Mouse (Mus musculus) kidney, adult 11 months (tissue): ENCODE results near the gene L3mbtl1.
"Not testable (repeated sequence)": the region's sequence is repeated elsewhere in the genome, so short reads cannot be mapped to it uniquely, and the experiment has no call there.

Experiments
- DNase-seq: peaks from one replicate; pipeline ENCODE4 v3.0.0; 2022

Gene L3mbtl1

GRCm38 (mm10) chr2:162943148-162943846, at the start of gene L3mbtl1:
Gene L3mbtl1 (plus strand): TSS chr2:162943472.
- DNase-seq = no peak

DNA sequence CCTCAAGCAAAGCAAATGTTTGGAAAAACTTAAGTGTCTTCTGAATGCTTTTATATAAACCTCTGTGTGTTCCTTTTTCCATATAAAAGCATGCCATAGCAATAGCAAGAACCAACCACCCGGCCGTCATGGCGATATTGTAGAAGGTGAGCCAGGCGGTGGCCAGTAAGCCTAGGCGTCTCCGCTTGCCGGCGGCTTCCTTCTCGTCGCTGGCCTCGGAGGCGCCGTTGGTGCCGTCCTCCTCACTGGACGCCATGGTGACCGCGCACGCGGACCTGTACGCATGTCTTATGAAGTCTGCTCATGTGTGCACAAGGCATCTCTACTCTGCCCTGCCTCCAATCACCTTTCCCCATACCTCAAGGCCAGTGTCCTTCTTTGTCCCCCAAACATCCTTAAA, 44.0 kb upstream of the L3mbtl1 start:
- DNase-seq = not testable (repeated sequence)

DNA sequence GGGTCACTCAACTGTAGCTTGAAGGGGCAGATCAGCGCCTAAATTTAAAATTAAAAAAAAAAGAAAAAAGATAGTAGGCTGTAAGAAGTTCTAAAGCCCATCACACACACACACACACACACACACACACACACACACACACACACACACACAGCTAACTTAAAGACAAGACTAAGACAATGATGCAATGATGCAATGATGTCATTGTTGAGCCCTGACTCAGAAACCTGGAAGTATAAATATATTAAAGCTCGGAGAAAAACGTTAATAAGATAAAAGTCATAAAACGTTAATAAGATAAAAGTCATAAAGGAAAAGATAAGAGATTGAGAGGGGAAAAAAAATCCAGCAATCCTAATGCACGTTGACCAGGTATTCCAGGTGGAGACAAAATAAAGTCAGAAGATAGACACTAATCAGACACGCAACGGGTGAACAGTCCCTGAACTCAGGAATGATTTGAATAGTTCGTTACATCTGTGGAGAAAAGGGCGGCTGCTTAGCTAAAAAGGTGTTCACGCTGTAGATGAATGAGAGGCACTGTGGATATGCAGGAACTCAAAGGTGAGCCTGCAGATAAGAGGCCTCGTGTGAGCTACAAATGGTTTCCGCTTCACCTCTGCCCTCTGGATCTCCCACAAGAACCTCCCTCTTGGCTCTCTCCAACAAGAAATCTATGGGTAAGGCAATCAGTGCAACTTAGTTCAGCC, 43.2 kb upstream of the L3mbtl1 start:
- no peak for DNase-seq

DNA sequence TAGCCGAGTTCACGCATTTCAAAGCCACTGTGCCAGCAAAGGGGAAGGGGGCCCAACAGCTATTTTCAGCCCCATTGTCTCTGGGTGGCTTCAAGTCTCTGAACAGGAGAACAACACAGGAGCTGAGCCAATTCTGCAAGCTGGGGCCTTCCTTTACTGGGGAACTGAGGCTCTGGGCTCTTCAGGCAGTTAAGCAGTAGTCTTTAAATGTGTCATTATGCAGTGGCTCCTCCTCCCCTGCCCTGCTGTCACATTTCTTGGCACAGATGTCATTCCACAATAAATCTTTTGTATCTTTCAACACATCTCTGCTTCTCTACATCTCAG, 42.7 kb upstream of the L3mbtl1 start:
- no peak for DNase-seq

DNA sequence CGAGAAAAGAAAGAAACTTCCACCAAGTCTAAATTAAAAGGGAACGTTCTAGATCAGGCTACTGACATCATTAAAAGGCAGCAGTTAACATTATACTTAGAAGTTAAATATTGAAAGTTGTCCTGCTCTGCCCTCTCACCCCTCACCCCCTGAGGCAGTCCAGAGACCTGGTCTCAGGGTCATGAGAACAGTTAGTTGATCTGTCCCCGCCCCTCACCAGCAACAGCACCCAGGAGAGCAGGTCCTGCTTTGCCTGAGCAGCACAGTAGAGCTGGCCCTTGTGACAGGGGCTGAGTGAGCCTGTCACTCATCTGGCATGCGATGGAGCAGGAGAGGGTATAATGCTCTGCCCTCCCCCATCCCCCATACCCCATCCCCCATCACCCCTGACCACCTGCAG, 37.4 kb upstream of the L3mbtl1 start:
- peak; percentile 88 for DNase-seq

- DNase-seq = peak; percentile 72
Observed at GRCm38 (mm10) chr2:162908052-162908491, 35.2 kb upstream of the L3mbtl1 start.

GRCm38 (mm10) chr2:162914040-162914439, 29.2 kb upstream of the L3mbtl1 start:
- DNase-seq = no peak

GRCm38 (mm10) chr2:162914519-162914918, 28.8 kb upstream of the L3mbtl1 start:
- no peak for DNase-seq

GRCm38 (mm10) chr2:162919926-162920325, 23.3 kb upstream of the L3mbtl1 start:
- DNase-seq = no peak

GRCm38 (mm10) chr2:162922183-162922582, 21.1 kb upstream of the L3mbtl1 start:
- no peak for DNase-seq

GRCm38 (mm10) chr2:162922834-162923233, 20.4 kb upstream of the L3mbtl1 start:
- DNase-seq = no peak

DNA sequence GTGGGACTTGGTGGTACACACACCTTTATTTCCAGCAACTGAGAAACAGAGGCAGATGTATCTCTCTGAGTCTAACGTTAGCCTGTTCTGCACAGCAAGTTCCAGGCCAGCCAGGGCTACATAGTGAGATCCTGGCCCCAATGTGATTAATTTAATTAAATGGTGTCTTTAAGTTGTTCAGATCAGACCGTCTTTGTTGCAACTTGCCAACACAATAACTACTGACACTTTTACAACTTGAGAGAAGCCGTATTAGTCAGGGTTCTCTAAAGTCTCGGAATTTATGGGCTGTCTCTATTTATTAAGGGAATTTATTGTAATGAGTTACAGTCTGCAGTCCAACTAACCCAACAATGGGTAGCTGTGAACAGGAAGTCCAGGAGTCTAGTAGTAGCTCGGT, 19.1 kb upstream of the L3mbtl1 start:
- no peak for DNase-seq

- DNase-seq = no peak
Observed at GRCm38 (mm10) chr2:162927918-162928585, 15.2 kb upstream of the L3mbtl1 start.

- no peak for DNase-seq
Observed at GRCm38 (mm10) chr2:162929704-162930103, 13.6 kb upstream of the L3mbtl1 start.

DNA sequence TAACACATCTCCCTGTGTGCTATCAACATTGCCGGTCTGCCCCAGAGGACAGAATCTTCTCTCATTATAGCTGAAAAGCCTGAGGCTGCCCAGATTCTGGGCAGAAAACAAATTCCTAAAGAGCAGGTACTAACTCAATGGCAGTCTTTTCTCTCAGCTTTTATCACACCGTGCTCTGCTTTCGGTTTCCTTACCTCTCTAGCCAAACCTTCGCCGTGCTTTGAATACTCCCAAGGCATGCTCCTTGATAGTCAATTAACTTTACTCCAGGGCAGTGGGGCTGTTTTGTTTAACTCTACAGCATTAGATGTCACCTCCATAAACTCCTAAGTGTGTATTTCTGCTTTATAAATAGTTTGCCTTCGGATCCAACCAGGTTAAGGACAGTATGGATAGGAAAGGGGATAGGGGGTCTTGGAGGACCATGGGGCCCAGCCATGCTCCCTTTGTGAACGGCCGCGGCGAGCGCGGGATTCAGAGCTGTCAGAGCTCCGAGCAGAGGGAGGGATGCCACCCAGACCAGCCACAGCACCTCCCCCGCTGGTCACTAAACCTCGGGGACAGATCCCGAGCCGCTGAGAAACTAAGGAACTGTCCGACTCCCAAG, 12.7 kb upstream of the L3mbtl1 start:
- DNase-seq = no peak

DNA sequence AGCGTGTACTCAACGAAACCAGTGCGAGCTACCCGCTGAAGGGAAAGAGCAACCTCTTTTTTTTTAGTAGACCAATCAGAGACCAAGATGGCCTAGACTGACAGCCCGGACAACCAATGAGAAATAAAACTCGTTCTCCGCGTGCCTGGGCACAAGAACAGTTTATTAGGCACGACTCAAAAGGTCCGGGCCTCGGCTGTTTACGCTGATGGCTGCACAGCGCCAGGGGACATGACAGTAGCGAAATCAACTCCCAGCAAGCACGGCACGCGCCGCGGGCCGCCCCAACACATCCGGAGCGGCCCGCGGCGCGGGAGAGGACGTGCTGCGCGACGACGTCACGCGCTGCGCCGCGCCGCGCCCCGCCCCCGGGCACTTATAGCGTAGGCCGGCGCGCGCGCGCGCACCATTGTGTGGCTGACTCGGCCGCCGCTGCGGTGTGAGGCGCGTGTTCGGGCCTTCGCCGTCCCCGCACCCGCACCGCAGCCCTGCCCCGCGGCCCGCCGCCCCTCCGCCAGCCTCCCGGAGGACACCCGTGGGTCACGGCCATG, 12.1 kb upstream of the L3mbtl1 start, which contains the start of gene Srsf6:
Gene Srsf6 (plus strand): TSS at position 406 of the 551 bp plus-strand sequence.
- peak; percentile 92 for DNase-seq

DNA sequence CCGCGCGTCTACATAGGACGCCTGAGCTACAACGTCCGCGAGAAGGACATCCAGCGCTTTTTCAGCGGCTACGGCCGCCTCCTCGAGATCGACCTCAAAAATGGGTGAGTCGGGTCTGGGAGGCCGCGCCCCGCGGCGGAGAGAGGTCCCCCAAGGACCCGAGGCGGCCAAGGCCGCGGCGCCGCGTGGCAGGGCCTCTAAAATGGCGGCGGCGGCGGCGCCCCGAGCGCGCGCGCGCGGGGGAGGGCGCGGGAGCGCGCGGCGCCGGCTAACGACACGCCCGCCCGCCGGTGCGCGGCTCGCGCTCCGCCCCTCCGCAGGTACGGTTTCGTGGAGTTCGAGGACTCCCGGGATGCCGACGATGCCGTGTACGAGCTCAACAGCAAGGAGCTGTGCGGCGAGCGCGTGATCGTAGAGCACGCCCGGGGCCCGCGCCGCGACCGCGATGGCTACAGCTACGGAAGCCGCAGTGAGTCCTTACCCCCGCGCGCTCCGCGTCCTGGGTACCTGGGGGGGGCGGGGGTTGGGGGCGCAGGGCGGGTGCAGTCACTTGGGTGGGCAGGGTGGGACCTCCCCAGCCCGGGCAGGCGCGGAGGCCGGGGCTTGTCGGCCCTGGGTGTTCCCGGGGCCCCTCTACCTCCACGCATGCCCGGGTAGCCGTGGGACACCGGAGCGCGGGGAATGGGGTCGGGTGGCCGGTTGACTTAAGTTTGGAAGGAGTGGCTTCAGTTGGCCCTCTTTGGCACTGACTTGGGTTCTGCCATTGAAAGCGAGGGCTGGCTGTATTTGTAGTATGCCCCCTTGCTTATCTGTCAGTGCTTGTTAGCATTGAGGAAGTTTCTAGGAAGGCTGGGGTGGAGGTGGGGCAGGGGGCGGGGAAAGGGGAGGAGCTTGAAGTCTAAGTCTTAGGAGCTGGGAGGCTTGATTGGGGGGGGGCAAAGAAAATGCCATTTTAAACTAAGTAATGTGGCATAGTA, 11.3 kb upstream of the L3mbtl1 start:
- DNase-seq = peak; percentile 66

- peak; percentile 37 for DNase-seq
Observed at GRCm38 (mm10) chr2:162932706-162933105, 10.6 kb upstream of the L3mbtl1 start.

DNA sequence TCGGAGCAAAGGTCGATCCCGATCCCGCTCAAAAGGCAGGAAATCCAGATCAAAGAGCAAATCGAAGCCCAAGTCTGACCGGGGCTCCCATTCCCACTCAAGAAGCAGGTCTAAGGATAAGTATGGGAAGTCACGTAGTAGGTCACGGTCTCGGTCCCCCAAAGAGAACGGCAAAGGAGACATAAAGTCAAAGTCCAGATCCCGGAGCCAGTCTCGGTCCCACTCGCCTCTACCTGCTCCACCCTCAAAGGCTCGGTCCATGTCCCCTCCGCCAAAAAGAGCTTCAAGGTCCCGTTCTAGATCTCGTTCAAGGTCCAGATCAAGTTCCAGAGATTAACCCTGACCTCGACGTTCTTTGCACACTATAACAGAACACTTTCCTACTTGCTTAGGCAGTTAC, 8.9 kb upstream of the L3mbtl1 start:
- DNase-seq = no peak

DNA sequence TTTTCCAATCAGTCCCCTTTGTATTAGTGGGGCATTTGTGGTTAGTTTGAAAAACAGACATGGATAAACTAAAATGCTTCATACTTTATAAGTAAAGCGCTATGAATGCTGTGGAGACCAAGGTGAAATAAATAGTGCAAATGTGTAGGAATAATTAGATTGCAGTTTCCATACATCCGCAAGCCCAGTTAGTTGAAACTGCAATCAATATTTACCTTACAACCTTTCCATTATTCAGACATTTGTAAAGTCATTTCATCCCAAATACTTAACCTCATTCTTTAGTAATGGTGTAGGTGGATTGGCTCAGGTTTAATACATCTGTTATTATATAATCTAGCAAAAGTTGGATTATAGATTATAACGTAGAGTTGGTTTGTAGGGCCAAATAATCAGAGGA, 7.6 kb upstream of the L3mbtl1 start:
- DNase-seq = no peak

DNA sequence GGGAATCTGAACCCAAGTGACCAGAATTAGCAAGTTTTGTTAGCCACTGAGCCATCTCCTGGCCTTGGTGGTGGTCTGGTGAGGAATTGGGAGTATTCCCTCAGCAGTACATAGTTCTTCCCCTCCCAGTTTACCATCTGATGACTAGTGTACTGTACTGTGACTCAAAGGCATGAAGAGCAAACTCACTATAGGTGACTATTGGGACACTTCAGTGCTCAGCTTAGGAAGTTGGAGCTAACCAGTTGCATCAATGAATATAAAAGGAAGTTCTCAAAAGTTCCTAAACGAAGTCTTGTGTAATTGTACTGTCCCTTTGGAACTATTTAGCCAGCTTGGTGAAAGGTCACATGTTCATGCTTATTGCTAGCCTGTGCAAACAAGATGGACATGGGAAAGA, 3.7 kb upstream of the L3mbtl1 start:
- DNase-seq = no peak

DNA sequence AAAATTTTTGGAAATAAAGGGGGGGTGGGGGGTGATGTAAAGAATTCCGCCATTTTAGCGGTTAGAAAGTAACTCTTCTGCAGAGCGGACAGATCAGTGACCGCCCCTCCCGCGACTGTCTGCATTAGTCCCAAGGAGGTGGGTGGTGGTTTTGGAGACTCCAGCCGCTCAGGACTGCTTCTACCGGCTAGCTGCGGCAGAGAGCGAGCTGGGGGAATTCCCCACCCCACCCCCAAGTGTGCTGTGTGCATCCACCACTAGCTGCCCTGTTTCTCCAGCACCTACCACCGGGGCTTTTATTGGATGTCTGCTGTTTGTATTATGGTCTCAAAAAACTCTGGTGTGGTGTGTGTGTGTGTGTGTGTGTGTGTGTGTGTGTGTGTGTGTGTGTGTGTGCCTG, 659 bp downstream of the L3mbtl1 start:
- DNase-seq = no peak
